In genomic region chr19:60890391-60891122, GRCm38 (mm10) we compare ENCODE assay signal across 8 mouse cellular contexts. TPM values are rescaled to one million over a fixed set of nuclear protein-coding genes. Genes with fewer than 3 reads are reported as not detected.
DNase-seq lines count a peak whose midpoint lies in the region; ATAC-seq and TF ChIP-seq lines count a peak whose summit lies in the region.

No protein-coding gene starts in this region.

- CTCF ChIA-PET in Patski (lab: Charles Lee), result interaction anchor here (1.1 to 6.4 kb wide), 6 partner anchors 14 to 199 kb away, joined by 3 to 66 read pairs (median 11); no protein-coding TSS in a partner anchor

- no peaks in the 10 kb centered on the region for H3K36me3 ChIP-seq in embryonic facial prominence, embryonic 14.5 days (ENCODE audit: control insufficient read depth, insufficient read depth, low read length)
- no peaks in the 10 kb centered on the region for H3K36me3 ChIP-seq in heart, embryonic 14.5 days (ENCODE audit: control insufficient read depth, insufficient read depth, low read length)
- no peaks in the 10 kb centered on the region for H3K36me3 ChIP-seq in limb, embryonic 12.5 days
- H3K36me3 ChIP-seq in neural tube, embryonic 12.5 days, result no peaks in the 10 kb centered on the region

- H3K9ac ChIP-seq in embryonic facial prominence, embryonic 14.5 days (ENCODE audit: low read depth, low read length), result peak overlapping the region; percentile 76
- H3K9ac ChIP-seq in heart, embryonic 14.5 days (ENCODE audit: low read length), result peak overlapping the region; percentile 93
- peak overlapping the region; percentile 79 for H3K9ac ChIP-seq in limb, embryonic 12.5 days (replicated peaks)
- H3K9ac ChIP-seq in neural tube, embryonic 12.5 days, result peak overlapping the region; percentile 83

- H3K9me3 ChIP-seq in embryonic facial prominence, embryonic 14.5 days (ENCODE audit: control insufficient read depth, low read length), result no peaks in the 10 kb centered on the region
- H3K9me3 ChIP-seq in heart, embryonic 14.5 days (ENCODE audit: control insufficient read depth, low read length), result no peaks in the 10 kb centered on the region
- H3K9me3 ChIP-seq in limb, embryonic 12.5 days, result no peaks in the 10 kb centered on the region
- no peaks in the 10 kb centered on the region for H3K9me3 ChIP-seq in neural tube, embryonic 12.5 days

- DNase-seq in left cerebral cortex, postnatal 10 days (ENCODE audit: extremely low spot score in 1 of 2, low spot score in 2 of 2), result peak; percentile 54 to 73
- DNase-seq in left cerebral cortex, adult 9 months (ENCODE audit: low spot score in 2 of 2), result no peak
- no peak for DNase-seq in Patski (ENCODE audit: low read depth, low spot score)
- DNase-seq in embryonic facial prominence, embryonic 14.5 days (ENCODE audit: low spot score), result no peak
- DNase-seq in thymus, postnatal 4 days, result no peak

- intact Hi-C loops in left cerebral cortex, postnatal 10 days (cut with DNase I), result no loop called here

- TF ChIP-seq CTCF in Patski (IDR thresholded peaks at IDR 0.05), result no peak

- H3K27me3 ChIP-seq in Patski, result no peaks in the 10 kb centered on the region
- no peaks in the 10 kb centered on the region for H3K27me3 ChIP-seq in embryonic facial prominence, embryonic 14.5 days (replicated peaks; ENCODE audit: control insufficient read depth, insufficient read depth, low read length)
- no peaks in the 10 kb centered on the region for H3K27me3 ChIP-seq in heart, embryonic 14.5 days (ENCODE audit: control insufficient read depth, insufficient read depth, low read length)
- H3K27me3 ChIP-seq in limb, embryonic 12.5 days, result no peaks in the 10 kb centered on the region
- H3K27me3 ChIP-seq in neural tube, embryonic 12.5 days (replicated peaks), result no peaks in the 10 kb centered on the region

- under 1% methylated on average over 38 of the region's 41 CpGs for WGBS in embryonic facial prominence, embryonic 14.5 days
- WGBS in heart, embryonic 14.5 days, result under 1% methylated on average over 39 of the region's 41 CpGs
- under 1% methylated on average over 40 of the region's 41 CpGs for WGBS in limb, embryonic 12.5 days
- under 1% methylated on average over 41 of the region's 41 CpGs for WGBS in neural tube, embryonic 12.5 days

- peak overlapping the region; percentile 81 for H3K4me2 ChIP-seq in embryonic facial prominence, embryonic 14.5 days (ENCODE audit: low read depth, low read length)
- peak overlapping the region; percentile 82 for H3K4me2 ChIP-seq in heart, embryonic 14.5 days (ENCODE audit: low read length)
- H3K4me2 ChIP-seq in limb, embryonic 12.5 days, result peak overlapping the region; percentile 66
- H3K4me2 ChIP-seq in neural tube, embryonic 12.5 days (replicated peaks), result peak overlapping the region; percentile 65

- H3K4me1 ChIP-seq in embryonic facial prominence, embryonic 14.5 days (ENCODE audit: control insufficient read depth, insufficient read depth, low read length), result peaks cover 3% of the 10 kb centered on the region
- peaks cover 3 to 33% of the 10 kb centered on the region in 2 experiments for H3K4me1 ChIP-seq in heart, embryonic 14.5 days (ENCODE audit: control insufficient read depth in 2 of 2, insufficient read depth in 2 of 2, low read length in 2 of 2)
- peaks cover 14% of the 10 kb centered on the region; the same call in 1 of the 2 replicates for H3K4me1 ChIP-seq in limb, embryonic 12.5 days (replicated peaks)
- 0 out of 2 replicates have a peak, but pooled peaks cover 14% of the 10 kb centered on the region for H3K4me1 ChIP-seq in neural tube, embryonic 12.5 days

- POLR2A ChIA-PET in Patski (lab: Charles Lee), result interaction anchor here (0.9 kb wide), 1 partner anchor 16 kb away, joined by 3 read pairs; no protein-coding TSS in a partner anchor

- H3K4me3 ChIP-seq in embryonic facial prominence, embryonic 14.5 days (ENCODE audit: low read depth, low read length), result peak overlapping the region; percentile 67
- H3K4me3 ChIP-seq in heart, embryonic 14.5 days (ENCODE audit: control insufficient read depth in 1 of 2, insufficient read depth in 1 of 2, low read depth in 1 of 2, low read length in 2 of 2), result peak overlapping the region; percentile 69 to 88
- H3K4me3 ChIP-seq in limb, embryonic 12.5 days (replicated peaks), result peak overlapping the region; percentile 69
- peak overlapping the region; percentile 74 for H3K4me3 ChIP-seq in neural tube, embryonic 12.5 days

- in situ Hi-C loops in Patski (cut with MboI; ENCODE audit: low pct_unique_long_range_greater_than_20kb), result no loop called here

- H3K27ac ChIP-seq in embryonic facial prominence, embryonic 14.5 days (replicated peaks; ENCODE audit: low read depth, low read length), result peak overlapping the region; percentile 89
- peak overlapping the region; percentile 79 to 97 for H3K27ac ChIP-seq in heart, embryonic 14.5 days (replicated peaks in 1 of 2; ENCODE audit: control insufficient read depth in 1 of 2, insufficient read depth in 1 of 2, low read depth in 2 of 2, low read length in 2 of 2)
- peak overlapping the region; percentile 98 for H3K27ac ChIP-seq in limb, embryonic 12.5 days
- H3K27ac ChIP-seq in neural tube, embryonic 12.5 days, result peak overlapping the region; percentile 87

- ATAC-seq in Patski, result peak; percentile 5
- peak; percentile 34 for ATAC-seq in embryonic facial prominence, embryonic 14.5 days (ENCODE audit: low read depth)
- ATAC-seq in heart, embryonic 14.5 days (ENCODE audit: insufficient number of reproducible peaks, insufficient read depth, low FRiP score, low read depth), result peak; percentile 6
- ATAC-seq in limb, embryonic 12.5 days (ENCODE audit: insufficient number of reproducible peaks, insufficient read depth, low FRiP score, low TSS enrichment, low read depth), result peak; percentile 32
- peak; percentile 65 for ATAC-seq in neural tube, embryonic 12.5 days (ENCODE audit: low FRiP score, low read depth)

RNA-seq across cellular contexts. Expression of gene Grk5, which starts 1.0 kb away (rescaled TPM):
- 10 to 100 TPM; 10.9 to 15.4 TPM for total RNA-seq in left cerebral cortex, postnatal 10 days (2021)
- 13.8 TPM for polyA plus RNA-seq in Patski (2021)
- 2.2 and 2.8 TPM in 2 replicates for polyA plus RNA-seq in embryonic facial prominence, embryonic 14.5 days (2014; fragmentation: Nextera tagmentation; extraction: Ambion mirVana)
- polyA plus RNA-seq in heart, embryonic 14.5 days (2014; fragmentation: Nextera tagmentation; extraction: Ambion mirVana), result 4.5 TPM in 2 replicates
- 0.99 and 1.4 TPM in 2 replicates for polyA plus RNA-seq in limb, embryonic 12.5 days (2016; fragmentation: Nextera tagmentation; extraction: Ambion mirVana)
- polyA plus RNA-seq in neural tube, embryonic 12.5 days (2016; fragmentation: Nextera tagmentation; extraction: Ambion mirVana), result 2.8 and 3.4 TPM in 2 replicates

RNA-seq across cellular contexts. Expression of gene Prdx3, which starts 16.2 kb away (rescaled TPM):
- 10 to 100 TPM; 91.6 to 93.9 TPM for total RNA-seq in left cerebral cortex, postnatal 10 days (2021)
- 155 TPM for polyA plus RNA-seq in Patski (2021)
- 121 and 123 TPM in 2 replicates for polyA plus RNA-seq in embryonic facial prominence, embryonic 14.5 days (2014; fragmentation: Nextera tagmentation; extraction: Ambion mirVana)
- polyA plus RNA-seq in heart, embryonic 14.5 days (2014; fragmentation: Nextera tagmentation; extraction: Ambion mirVana), result 201 and 205 TPM in 2 replicates
- 79.2 and 85.2 TPM in 2 replicates for polyA plus RNA-seq in limb, embryonic 12.5 days (2016; fragmentation: Nextera tagmentation; extraction: Ambion mirVana)
- 98.7 and 102 TPM in 2 replicates for polyA plus RNA-seq in neural tube, embryonic 12.5 days (2016; fragmentation: Nextera tagmentation; extraction: Ambion mirVana)

RNA-seq across cellular contexts. Expression of gene Sfxn4, which starts 29.3 kb away (rescaled TPM):
- 10 to 100 TPM; 10.8 to 11.5 TPM for total RNA-seq in left cerebral cortex, postnatal 10 days (2021)
- 6.8 TPM for polyA plus RNA-seq in Patski (2021)
- polyA plus RNA-seq in embryonic facial prominence, embryonic 14.5 days (2014; fragmentation: Nextera tagmentation; extraction: Ambion mirVana), result 8.4 and 10.1 TPM in 2 replicates
- polyA plus RNA-seq in heart, embryonic 14.5 days (2014; fragmentation: Nextera tagmentation; extraction: Ambion mirVana), result 7.7 and 8.5 TPM in 2 replicates
- polyA plus RNA-seq in limb, embryonic 12.5 days (2016; fragmentation: Nextera tagmentation; extraction: Ambion mirVana), result 14.1 and 15.5 TPM in 2 replicates
- polyA plus RNA-seq in neural tube, embryonic 12.5 days (2016; fragmentation: Nextera tagmentation; extraction: Ambion mirVana), result 14.2 and 15.0 TPM in 2 replicates

Comparison
In these comparisons a context has a peak if more than half of its experiments do, and no peak if none do; other contexts are left out.
1. DNase-seq: peak in left cerebral cortex, postnatal 10 days (2 of 2); none in left cerebral cortex, adult 9 months (0 of 2), Patski (single experiment), embryonic facial prominence, embryonic 14.5 days (single experiment) and thymus, postnatal 4 days (single experiment).
2. ATAC-seq: peak in every context shown above with its lines; median percentile 65 in neural tube, embryonic 12.5 days; 34 in embryonic facial prominence, embryonic 14.5 days; 32 in limb, embryonic 12.5 days; 6 in heart, embryonic 14.5 days; 5 in Patski.
3. Peak in every context shown above with its lines, with median percentiles within 50 percentile points of each other: H3K27ac ChIP-seq, H3K4me2 ChIP-seq, H3K4me3 ChIP-seq and H3K9ac ChIP-seq.